Comparison of ENCODE assay signal across 9 mouse cellular contexts in the genomic region with DNA sequence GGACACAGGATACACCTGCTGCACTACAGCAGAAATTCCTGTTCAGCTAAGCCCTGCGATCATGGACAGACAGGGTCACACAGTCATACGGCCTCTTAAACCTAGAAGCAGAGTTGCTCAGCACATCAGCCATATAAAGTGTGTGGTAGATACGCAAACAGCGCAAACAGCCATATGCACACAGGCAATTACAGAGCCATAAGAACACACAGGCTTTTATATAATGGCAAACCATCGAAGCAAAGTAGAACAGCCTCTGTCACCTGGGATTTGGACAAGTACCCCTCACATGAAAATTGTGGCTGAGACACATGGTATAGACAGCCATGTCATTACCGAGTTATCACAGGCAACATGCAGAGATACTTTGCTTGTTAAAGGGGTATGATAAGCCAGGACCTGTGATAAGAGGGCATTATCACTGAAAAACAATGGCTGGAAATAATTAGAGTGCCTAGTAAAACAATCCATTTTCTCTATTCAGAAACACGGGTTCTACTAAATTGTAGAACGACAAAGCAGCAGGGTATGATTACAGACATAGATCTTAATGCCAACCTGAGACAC. TPM values are rescaled to one million over a fixed set of nuclear protein-coding genes. Genes with fewer than 3 reads are reported as not detected.
DNase-seq lines count a peak whose midpoint lies in the region; ATAC-seq and TF ChIP-seq lines count a peak whose summit lies in the region.
"Had no signal": no experiment of that assay in that cellular context is flagged by ENCODE, and none has a peak within 500 bp of the region (broad histone marks: within the 10 kb centered on the region; RNA-seq: fewer than 3 reads in every experiment).

No protein-coding gene starts in this region.

- no peak for DNase-seq in heart, adult 9 months (ENCODE audit: low spot score in 2 of 2)
- peak; percentile 84 for DNase-seq in MEL (ENCODE audit: low read depth, low spot score)
- no peak for DNase-seq in hindbrain, embryonic 10.5 days (ENCODE audit: low spot score)
- no peak for DNase-seq in midbrain, embryonic 10.5 days (ENCODE audit: low spot score)
- DNase-seq in embryo, embryonic 9.5 days (ENCODE audit: extremely low spot score): no peak
- no peak for DNase-seq in left cerebral cortex, adult 9 months (ENCODE audit: low spot score in 2 of 2)

- H3K27me3 ChIP-seq in heart, embryonic 15.5 days: no peaks in the 10 kb centered on the region
- H3K27me3 ChIP-seq in MEL (ENCODE audit: control insufficient read depth in 1 of 2, insufficient read depth in 2 of 2, low read length in 2 of 2): no peaks in the 10 kb centered on the region
- peaks cover 74% of the 10 kb centered on the region for H3K27me3 ChIP-seq in hindbrain, embryonic 10.5 days (ENCODE audit: insufficient read depth, poor library complexity, severe bottlenecking)
- peaks cover 76% of the 10 kb centered on the region for H3K27me3 ChIP-seq in midbrain, embryonic 10.5 days (ENCODE audit: low read depth, poor library complexity, severe bottlenecking)

- H3K4me3 ChIP-seq in heart, embryonic 15.5 days: peak overlapping the region; percentile 61
- peak overlapping the region; percentile 61 to 65 for H3K4me3 ChIP-seq in MEL (ENCODE audit: control insufficient read depth in 1 of 2, insufficient read depth in 1 of 2, low read depth in 2 of 2, low read length in 2 of 2)
- peak overlapping the region; percentile 66 for H3K4me3 ChIP-seq in hindbrain, embryonic 10.5 days
- peak overlapping the region; percentile 68 for H3K4me3 ChIP-seq in midbrain, embryonic 10.5 days

- H3K36me3 ChIP-seq in heart, embryonic 15.5 days: no peaks in the 10 kb centered on the region
- H3K36me3 ChIP-seq in MEL (ENCODE audit: control insufficient read depth in 1 of 2, insufficient read depth in 2 of 2, low read length in 2 of 2): peaks cover 0 to 46% of the 10 kb centered on the region in 2 experiments; a peak in 2 of 4 replicates
- H3K36me3 ChIP-seq in hindbrain, embryonic 10.5 days: no peaks in the 10 kb centered on the region
- no peaks in the 10 kb centered on the region for H3K36me3 ChIP-seq in midbrain, embryonic 10.5 days

- peaks cover 48% of the 10 kb centered on the region for H3K4me1 ChIP-seq in heart, embryonic 15.5 days (replicated peaks)
- H3K4me1 ChIP-seq in MEL (ENCODE audit: control insufficient read depth in 1 of 2, insufficient read depth in 2 of 2, low read length in 2 of 2): peaks cover 10 to 55% of the 10 kb centered on the region in 2 experiments
- peaks cover 62% of the 10 kb centered on the region for H3K4me1 ChIP-seq in hindbrain, embryonic 10.5 days (replicated peaks)
- H3K4me1 ChIP-seq in midbrain, embryonic 10.5 days: peaks cover 47% of the 10 kb centered on the region

- peak overlapping the region; percentile 72 for H3K27ac ChIP-seq in heart, embryonic 15.5 days
- peak overlapping the region; percentile 91 for H3K27ac ChIP-seq in MEL (ENCODE audit: control insufficient read depth, low read depth, low read length)
- peak overlapping the region; percentile 84; the same call in 1 of the 2 replicates for H3K27ac ChIP-seq in hindbrain, embryonic 10.5 days
- peak overlapping the region; percentile 83 for H3K27ac ChIP-seq in midbrain, embryonic 10.5 days (replicated peaks)

- peak overlapping the region; percentile 64; the same call in 1 of the 2 replicates for H3K9ac ChIP-seq in heart, embryonic 15.5 days
- H3K9ac ChIP-seq in MEL (ENCODE audit: control insufficient read depth, low read depth, low read length, poor library complexity, severe bottlenecking): peak overlapping the region; percentile 88

- TF ChIP-seq CTCF in MEL (IDR thresholded peaks at IDR 0.05 in 2 of 3, conservative IDR thresholded peaks at IDR 0.05 in 1 of 3; ENCODE audit: control insufficient read depth in 1 of 3, insufficient read depth in 1 of 3, low read depth in 2 of 3, low read length in 3 of 3, poor library complexity in 1 of 3, severe bottlenecking in 1 of 3): no peak

- H3K9me3 ChIP-seq in heart, embryonic 15.5 days (replicated peaks): no peaks in the 10 kb centered on the region
- H3K9me3 ChIP-seq in MEL (replicated peaks; ENCODE audit: insufficient read depth, low read length): no peaks in the 10 kb centered on the region
- no peaks in the 10 kb centered on the region for H3K9me3 ChIP-seq in hindbrain, embryonic 10.5 days
- no peaks in the 10 kb centered on the region for H3K9me3 ChIP-seq in midbrain, embryonic 10.5 days (replicated peaks)

- ATAC-seq in heart, embryonic 15.5 days (replicated peaks; ENCODE audit: insufficient number of reproducible peaks, insufficient read depth, low FRiP score, low read depth): no peak
- ATAC-seq in monocyte, adult 5-6 weeks (replicated peaks; ENCODE audit: insufficient number of reproducible peaks, low FRiP score, low TSS enrichment, poor library complexity, severe bottlenecking): no peak

- WGBS in heart, embryonic 15.5 days: 30% methylated on average over 8 of the region's 8 CpGs
- WGBS in hindbrain, embryonic 10.5 days: 47% methylated on average over 8 of the region's 8 CpGs
- WGBS in midbrain, embryonic 10.5 days: 45% methylated on average over 8 of the region's 8 CpGs

- TF ChIP-seq EP300 in MEL (IDR thresholded peaks at IDR 0.05; ENCODE audit: low read depth in 1 of 2, low read length in 2 of 2): peak; percentile 86 to 89

- H3K4me2 ChIP-seq in heart, embryonic 15.5 days: peak overlapping the region; percentile 99

- no peak for TF ChIP-seq POLR2A in MEL (IDR thresholded peaks at IDR 0.05; ENCODE audit: control insufficient read depth in 1 of 2, insufficient read depth in 1 of 2, low read depth in 1 of 2, low read length in 2 of 2, poor library complexity in 1 of 2)

- H3K79me2 ChIP-seq in MEL (ENCODE audit: control insufficient read depth, insufficient read depth, low read length, poor library complexity): peaks cover 6% of the 10 kb centered on the region; the same call in 1 of the 2 replicates

- TF ChIP-seq RAD21 in MEL (IDR thresholded peaks at IDR 0.05; ENCODE audit: low read depth, low read length): no peak

TF ChIP-seq in MEL, 35 proteins besides CTCF, POLR2A, EP300 and RAD21 (continues in another document):
- peak; percentile 94 for TF ChIP-seq TCF12 (IDR thresholded peaks at IDR 0.05; ENCODE audit: low read depth, low read length)
- peak; percentile 13; the same call in 1 of the 2 replicates for TF ChIP-seq TAL1 (IDR thresholded peaks at IDR 0.05; ENCODE audit: low read length)
- TF ChIP-seq CHD2 (IDR thresholded peaks at IDR 0.05; ENCODE audit: low read length): no peak
- no peak for TF ChIP-seq NELFE (IDR thresholded peaks at IDR 0.05; ENCODE audit: low read depth, low read length)
- no peak for TF ChIP-seq USF2 (IDR thresholded peaks at IDR 0.05; ENCODE audit: borderline replicate concordance in 1 of 2, insufficient read depth in 1 of 2, low read depth in 1 of 2, low read length in 2 of 2)
- no peak for TF ChIP-seq BHLHE40 (IDR thresholded peaks at IDR 0.05; ENCODE audit: borderline replicate concordance, low read depth, low read length)
- TF ChIP-seq ZC3H11A (IDR thresholded peaks at IDR 0.05; ENCODE audit: low read depth, low read length): no peak
- no peak for TF ChIP-seq ELF1 (IDR thresholded peaks at IDR 0.05; ENCODE audit: low read depth, low read length)
- TF ChIP-seq SIN3A (IDR thresholded peaks at IDR 0.05; ENCODE audit: low read length): peak; percentile 93

RNA-seq across cellular contexts. Expression of a gene that starts 3.9 kb away (rescaled TPM):
- 5.3 and 8.8 TPM in 2 replicates for polyA plus RNA-seq in heart, embryonic 15.5 days (2015; fragmentation: Nextera tagmentation; extraction: Ambion mirVana)
- total RNA-seq in MEL (2012; rRNA removed): 10.5 and 11.5 TPM in 2 replicates
- 10 to 100 TPM in 1 of 2 experiments, not detected in 1; 17.5 TPM for polyA plus RNA-seq in MEL (2012; ENCODE audit: insufficient read depth in 1 of 2, insufficient read length in 2 of 2, low read depth in 1 of 2, low replicate concordance in 2 of 2, missing spikeins in 1 of 2)
- polyA plus RNA-seq in hindbrain, embryonic 10.5 days (2016; fragmentation: Nextera tagmentation; extraction: Ambion mirVana): 14.5 and 16.8 TPM in 2 replicates
- 18.2 and 18.4 TPM in 2 replicates for polyA plus RNA-seq in midbrain, embryonic 10.5 days (2016; fragmentation: Nextera tagmentation; extraction: Ambion mirVana)
- 4.2 to 8.7 TPM (median 4.5 TPM) in 3 replicates for total RNA-seq in monocyte, adult 5-6 weeks (2017)

RNA-seq across cellular contexts. Expression of a gene that starts 7.9 kb away (rescaled TPM):
- polyA plus RNA-seq in heart, embryonic 15.5 days (2015; fragmentation: Nextera tagmentation; extraction: Ambion mirVana): 11.0 and 16.6 TPM in 2 replicates
- 49.6 and 72.7 TPM in 2 replicates for total RNA-seq in MEL (2012; rRNA removed)
- polyA plus RNA-seq in MEL (2012; ENCODE audit: insufficient read depth in 1 of 2, insufficient read length in 2 of 2, low read depth in 1 of 2, low replicate concordance in 2 of 2, missing spikeins in 1 of 2): 10 to 100 TPM in 1 of 2 experiments, not detected in 1; 41.6 TPM
- polyA plus RNA-seq in hindbrain, embryonic 10.5 days (2016; fragmentation: Nextera tagmentation; extraction: Ambion mirVana): 6.5 and 8.7 TPM in 2 replicates
- 5.0 and 5.4 TPM in 2 replicates for polyA plus RNA-seq in midbrain, embryonic 10.5 days (2016; fragmentation: Nextera tagmentation; extraction: Ambion mirVana)
- total RNA-seq in monocyte, adult 5-6 weeks (2017): 405 to 735 TPM (median 444 TPM) in 3 replicates

RNA-seq across cellular contexts. Expression of a gene that starts 16.9 kb away (rescaled TPM):
- polyA plus RNA-seq in heart, embryonic 15.5 days (2015; fragmentation: Nextera tagmentation; extraction: Ambion mirVana): 62.9 and 83.7 TPM in 2 replicates
- total RNA-seq in MEL (2012; rRNA removed): 105 TPM in 2 replicates
- polyA plus RNA-seq in MEL (2012; ENCODE audit: insufficient read depth in 1 of 2, insufficient read length in 2 of 2, low read depth in 1 of 2, low replicate concordance in 2 of 2, missing spikeins in 1 of 2): 100 to 1,000 TPM in 1 of 2 experiments, not detected in 1; 109 TPM
- 137 and 146 TPM in 2 replicates for polyA plus RNA-seq in hindbrain, embryonic 10.5 days (2016; fragmentation: Nextera tagmentation; extraction: Ambion mirVana)
- polyA plus RNA-seq in midbrain, embryonic 10.5 days (2016; fragmentation: Nextera tagmentation; extraction: Ambion mirVana): 136 and 158 TPM in 2 replicates
- total RNA-seq in monocyte, adult 5-6 weeks (2017): 43.9 to 58.8 TPM (median 58.1 TPM) in 3 replicates

RNA-seq across cellular contexts. Expression of a gene that starts 17.1 kb away (rescaled TPM):
- 596 and 644 TPM in 2 replicates for polyA plus RNA-seq in heart, embryonic 15.5 days (2015; fragmentation: Nextera tagmentation; extraction: Ambion mirVana)
- 502 and 643 TPM in 2 replicates for total RNA-seq in MEL (2012; rRNA removed)
- 100 to 1,000 TPM; 679 to 773 TPM for polyA plus RNA-seq in MEL (2012; ENCODE audit: insufficient read depth in 1 of 2, insufficient read length in 2 of 2, low read depth in 1 of 2, low replicate concordance in 2 of 2, missing spikeins in 1 of 2)
- polyA plus RNA-seq in hindbrain, embryonic 10.5 days (2016; fragmentation: Nextera tagmentation; extraction: Ambion mirVana): 1,241 and 1,456 TPM in 2 replicates
- 1,203 and 1,278 TPM in 2 replicates for polyA plus RNA-seq in midbrain, embryonic 10.5 days (2016; fragmentation: Nextera tagmentation; extraction: Ambion mirVana)
- 153 to 207 TPM (median 196 TPM) in 3 replicates for total RNA-seq in monocyte, adult 5-6 weeks (2017)

RNA-seq across cellular contexts. Expression of a gene that starts 17.2 kb away (rescaled TPM):
- not detected in 2 replicates for polyA plus RNA-seq in heart, embryonic 15.5 days (2015; fragmentation: Nextera tagmentation; extraction: Ambion mirVana)
- total RNA-seq in MEL (2012; rRNA removed): 3.9 and 4.7 TPM in 2 replicates
- polyA plus RNA-seq in MEL (2012; ENCODE audit: insufficient read depth in 1 of 2, insufficient read length in 2 of 2, low read depth in 1 of 2, low replicate concordance in 2 of 2, missing spikeins in 1 of 2): not detected
- polyA plus RNA-seq in hindbrain, embryonic 10.5 days (2016; fragmentation: Nextera tagmentation; extraction: Ambion mirVana): not detected in 2 replicates
- not detected in 2 replicates for polyA plus RNA-seq in midbrain, embryonic 10.5 days (2016; fragmentation: Nextera tagmentation; extraction: Ambion mirVana)
- not detected in 3 replicates for total RNA-seq in monocyte, adult 5-6 weeks (2017)
- total RNA-seq: layer of hippocampus, adult 8-10 months had no signal
